Mouse (Mus musculus) heart, postnatal 0 days (tissue): ENCODE data around the gene Nlgn2. TPM values are rescaled to one million over a fixed set of nuclear protein-coding genes. Genes with fewer than 3 reads are reported as not detected.

Experiments
- ATAC-seq: fragments of 200-750 bp; cut with Nextera tagmentation; 2 replicates; pipeline ENCODE4 v1.8.0; 2017; ENCODE audit warnings: low read depth, moderate number of reproducible peaks, moderate library complexity; ENCODE audit not compliant: insufficient read depth
- DNase-seq: peaks from one replicate; pipeline ENCODE4 v3.0.0-alpha.2; 2016; ENCODE audit warnings: low spot score
- H3K27ac ChIP-seq: fragments of 300-500 bp; sonication (generic); 2 replicates; pipeline ENCODE4 v1.5.1; 2014; ENCODE audit warnings: low read depth, mild to moderate bottlenecking
- H3K27me3 ChIP-seq: fragments of 300-500 bp; sonication (generic); 2 replicates; pipeline ENCODE4 v1.6.1; 2014; ENCODE audit warnings: low read length, mixed read lengths; ENCODE audit not compliant: control insufficient read depth, insufficient read depth
- H3K36me3 ChIP-seq: fragments of 300-500 bp; sonication (generic); replicated peaks from 2 replicates; pipeline ENCODE4 v1.6.1; 2014; ENCODE audit warnings: low read length, mixed read lengths; ENCODE audit not compliant: control insufficient read depth, insufficient read depth
- H3K4me1 ChIP-seq: fragments of 300-500 bp; sonication (generic); 2 replicates; pipeline ENCODE4 v1.6.1; 2014; ENCODE audit warnings: antibody characterized with exemption; ENCODE audit not compliant: control insufficient read depth, insufficient read depth
- H3K4me2 ChIP-seq: fragments of 300-500 bp; sonication (generic); 2 replicates; pipeline ENCODE4 v1.6.1; 2014; ENCODE audit warnings: low read depth, mild to moderate bottlenecking, low read length, moderate library complexity
- H3K4me3 ChIP-seq: fragments of 300-500 bp; sonication (generic); 2 replicates; pipeline ENCODE4 v1.5.1; 2014; ENCODE audit warnings: low read depth, low read length
- H3K9ac ChIP-seq: fragments of 300-500 bp; sonication (generic); replicated peaks from 2 replicates; pipeline ENCODE4 v1.6.1; 2014; ENCODE audit warnings: low read depth, low read length, mixed read lengths
- H3K9me3 ChIP-seq: fragments of 300-500 bp; sonication (generic); replicated peaks from 2 replicates; pipeline ENCODE4 v1.6.1; 2016; ENCODE audit warnings: low read length; ENCODE audit not compliant: control insufficient read depth
- CTCF ChIP-seq: IDR thresholded peaks from 2 replicates; pipeline ENCODE4 v1.5.1; 2016; ENCODE audit warnings: antibody characterized with exemption, control low read depth, low read depth
- EP300 ChIP-seq: IDR thresholded peaks from 2 replicates; pipeline ENCODE4 v1.6.1; 2016; ENCODE audit warnings: antibody characterized with exemption, low read depth
- WGBS: fragments of 180-500 bp; shearing (Covaris S2); extraction: QIAGEN DNeasy Blood & Tissue Kit; methylation state at CpG from one replicate; pipeline ENCODE4 v1.1.7; 2014; 5-methylcytosine and 5-hydroxymethylcytosine counted together
- polyA plus RNA-seq: library from polyadenylated mRNA; unstranded; fragments of >200 nt; fragmentation: Nextera tagmentation; extraction: Ambion mirVana; gene quantifications from 2 replicates; pipeline ENCODE4 v1.2.1, GENCODE M21; 2015
- total RNA-seq: library from RNA; depleted of rRNA; stranded (reverse); fragments of >200 nt; gene quantifications from 2 replicates; pipeline ENCODE4 v1.2.3, GENCODE M21; 2014; ENCODE audit warnings: low replicate concordance

Gene Nlgn2
- total and polyA plus RNA-seq, 2 experiments from 2014 or later, result 0.89 to 4.5 TPM

DNA sequence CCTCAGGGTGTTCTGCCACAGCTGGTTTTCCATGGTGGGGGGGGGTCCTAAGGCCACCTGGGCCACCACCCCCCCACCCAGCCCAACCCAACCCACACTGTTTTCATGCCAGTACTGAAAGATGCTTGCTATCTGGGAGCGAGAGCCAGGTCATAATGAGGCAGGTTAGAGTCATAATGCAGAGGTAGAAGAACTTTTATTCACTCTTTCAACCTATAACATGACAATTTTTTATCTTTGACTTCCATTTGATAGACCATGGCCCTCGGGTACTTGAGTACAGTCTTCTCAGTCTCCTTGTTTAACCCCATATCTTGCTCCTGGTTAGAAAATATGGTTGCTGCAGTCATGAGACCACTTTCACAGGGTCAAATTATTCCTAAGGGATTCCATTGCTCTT is 19.2 kb downstream of the Nlgn2 start, which contains the start of gene Spem2:
Gene Spem2 (minus strand): TSS at position 101 of the 400 bp plus-strand sequence.
- Histone ChIP-seq H3K9me3 (no peaks in the 10 kb centered on the region), H3K36me3 (no peaks in the 10 kb centered on the region), H3K27me3 (no peaks in the 10 kb centered on the region), H3K4me3 (no peak within 1 kb of the TSS), H3K4me1 (no peaks in the 10 kb centered on the region), H3K9ac (no peak within 1 kb of the TSS), H3K27ac (no peak within 1 kb of the TSS), H3K4me2 (no peak within 1 kb of the TSS)
- no peak for ATAC-seq
- 60% methylated on average over 2 of the region's 2 CpGs for WGBS
- DNase-seq, result no peak
- TF ChIP-seq CTCF (no peak), EP300 (no peak)

DNA sequence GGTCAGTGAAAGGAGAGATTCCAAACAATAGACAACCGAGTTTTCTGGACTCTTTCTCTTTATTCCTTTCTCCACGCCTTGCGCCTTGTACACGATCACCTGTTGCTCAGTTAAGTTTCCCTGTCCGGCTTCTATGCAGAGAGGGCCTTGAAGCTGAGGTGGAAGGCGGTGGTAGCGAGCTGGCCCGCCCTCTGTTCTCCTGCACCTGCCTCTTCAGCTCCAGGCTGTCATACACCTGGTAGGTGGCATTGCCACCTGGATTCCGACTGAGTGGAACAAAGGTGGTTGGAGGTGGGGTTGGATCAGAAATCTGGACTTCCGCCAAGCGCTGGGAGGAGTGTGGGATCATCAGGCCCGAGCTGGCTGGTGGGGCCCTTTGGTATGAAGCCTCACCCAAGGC is 21.1 kb downstream of the Nlgn2 start:
- TF ChIP-seq CTCF (no peak), EP300 (no peak)
- H3K9ac ChIP-seq, result no peak overlapping the region
- WGBS, result 85% methylated on average over 12 of the region's 12 CpGs
- ATAC-seq (no peak), DNase-seq (no peak)
- no peak overlapping the region for H3K4me3 ChIP-seq
- H3K9me3 ChIP-seq, result no peaks in the 10 kb centered on the region
- H3K4me1 ChIP-seq, result no peaks in the 10 kb centered on the region
- H3K4me2 ChIP-seq, result no peak overlapping the region
- no peak overlapping the region for H3K27ac ChIP-seq
- H3K27me3 ChIP-seq, result no peaks in the 10 kb centered on the region
- H3K36me3 ChIP-seq, result no peaks in the 10 kb centered on the region

GRCm38 (mm10) chr11:69815155-69815554 is 22.4 kb downstream of the Nlgn2 start, which contains the start of gene Gm39566:
Gene Gm39566, minus strand, starts transcription at chr11:69815298.
- Histone ChIP-seq H3K27ac (no peak within 1 kb of the TSS), H3K27me3 (no peaks in the 10 kb centered on the region), H3K4me1 (no peaks in the 10 kb centered on the region), H3K9me3 (no peaks in the 10 kb centered on the region), H3K4me2 (no peak within 1 kb of the TSS), H3K9ac (no peak within 1 kb of the TSS), H3K36me3 (no peaks in the 10 kb centered on the region), H3K4me3 (no peak within 1 kb of the TSS)
- no peak for DNase-seq
- ATAC-seq, result no peak
- TF ChIP-seq EP300 (no peak), CTCF (no peak)
- WGBS, result 44% methylated on average over 10 of the region's 10 CpGs

GRCm38 (mm10) chr11:69810280-69810679 is 27.3 kb downstream of the Nlgn2 start:
- Histone ChIP-seq H3K4me1 (no peaks in the 10 kb centered on the region), H3K4me3 (no peak overlapping the region), H3K27me3 (0 out of 2 replicates have a peak, but pooled peaks cover 2% of the 10 kb centered on the region), H3K36me3 (no peaks in the 10 kb centered on the region), H3K9me3 (no peaks in the 10 kb centered on the region), H3K4me2 (no peak overlapping the region), H3K9ac (no peak overlapping the region), H3K27ac (no peak overlapping the region)
- DNase-seq (no peak), ATAC-seq (no peak)
- TF ChIP-seq CTCF, result no peak
- no peak for TF ChIP-seq EP300

DNA sequence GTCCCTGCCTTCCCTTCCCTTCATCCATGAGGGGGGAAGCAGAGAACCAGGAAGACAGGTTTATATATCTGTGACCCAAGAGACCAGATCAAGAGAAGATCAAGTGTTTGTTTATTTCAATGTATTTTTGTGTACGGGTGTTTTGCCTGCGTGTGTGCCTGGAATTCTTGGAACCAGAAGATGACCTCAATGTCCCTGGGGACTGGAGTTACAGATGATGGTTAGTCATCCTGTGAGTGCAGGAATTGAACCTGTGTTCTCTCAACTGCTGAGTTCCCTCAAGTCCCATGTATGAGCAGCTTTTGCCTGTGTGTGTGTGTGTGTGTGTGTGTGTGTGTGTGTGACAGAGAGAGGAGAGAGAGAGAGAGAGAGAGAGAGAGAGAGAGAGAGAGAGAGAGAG is 29.9 kb downstream of the Nlgn2 start:
- Histone ChIP-seq H3K4me2 (no peak overlapping the region), H3K27ac (no peak overlapping the region), H3K27me3 (peaks cover 10% of the 10 kb centered on the region; the same call in 1 of the 2 replicates), H3K4me3 (no peak overlapping the region), H3K4me1 (peaks cover 11% of the 10 kb centered on the region), H3K9ac (no peak overlapping the region), H3K9me3 (no peaks in the 10 kb centered on the region), H3K36me3 (no peaks in the 10 kb centered on the region)
- 66% methylated on average over 2 of the region's 2 CpGs for WGBS
- DNase-seq (no peak), ATAC-seq (no peak)
- TF ChIP-seq EP300 (no peak), CTCF (no peak)

GRCm38 (mm10) chr11:69806378-69806777 is 31.2 kb downstream of the Nlgn2 start:
- DNase-seq (no peak), ATAC-seq (no peak)
- H3K4me2 ChIP-seq, result no peak overlapping the region
- WGBS, result 81% methylated on average over 4 of the region's 4 CpGs
- peaks cover 21% of the 10 kb centered on the region for H3K4me1 ChIP-seq
- H3K4me3 ChIP-seq, result no peak overlapping the region
- no peaks in the 10 kb centered on the region for H3K36me3 ChIP-seq
- H3K9ac ChIP-seq, result no peak overlapping the region
- H3K27ac ChIP-seq, result no peak overlapping the region
- no peaks in the 10 kb centered on the region for H3K9me3 ChIP-seq
- TF ChIP-seq EP300 (no peak), CTCF (0 out of 2 replicates have a peak, but pooled peaks have one; percentile 13)
- peaks cover 22% of the 10 kb centered on the region for H3K27me3 ChIP-seq
